Mouse (Mus musculus) G1E (cell line): ENCODE results near the gene Gm17655.

Experiments
- CTCF ChIP-seq: IDR thresholded peaks from 2 replicates; pipeline ENCODE4 v1.5.1; 2012; ENCODE audit warnings: low read depth, low read length, inconsistent platforms, mixed read lengths
- GATA1 ChIP-seq: IDR thresholded peaks from 2 replicates; pipeline ENCODE4 v1.6.1; 2012; ENCODE audit warnings: borderline replicate concordance, low read length, inconsistent platforms, mixed read lengths
- POLR2AphosphoS5 ChIP-seq: IDR thresholded peaks from 2 replicates; pipeline ENCODE4 v1.6.1; 2012; ENCODE audit warnings: low read depth, low read length, inconsistent platforms; ENCODE audit not compliant: insufficient replicate concordance
- TAL1 ChIP-seq: conservative IDR thresholded peaks from 2 replicates; pipeline ENCODE4 v1.6.1; 2012; ENCODE audit warnings: low read depth, low read length, inconsistent platforms, mixed read lengths

DNA sequence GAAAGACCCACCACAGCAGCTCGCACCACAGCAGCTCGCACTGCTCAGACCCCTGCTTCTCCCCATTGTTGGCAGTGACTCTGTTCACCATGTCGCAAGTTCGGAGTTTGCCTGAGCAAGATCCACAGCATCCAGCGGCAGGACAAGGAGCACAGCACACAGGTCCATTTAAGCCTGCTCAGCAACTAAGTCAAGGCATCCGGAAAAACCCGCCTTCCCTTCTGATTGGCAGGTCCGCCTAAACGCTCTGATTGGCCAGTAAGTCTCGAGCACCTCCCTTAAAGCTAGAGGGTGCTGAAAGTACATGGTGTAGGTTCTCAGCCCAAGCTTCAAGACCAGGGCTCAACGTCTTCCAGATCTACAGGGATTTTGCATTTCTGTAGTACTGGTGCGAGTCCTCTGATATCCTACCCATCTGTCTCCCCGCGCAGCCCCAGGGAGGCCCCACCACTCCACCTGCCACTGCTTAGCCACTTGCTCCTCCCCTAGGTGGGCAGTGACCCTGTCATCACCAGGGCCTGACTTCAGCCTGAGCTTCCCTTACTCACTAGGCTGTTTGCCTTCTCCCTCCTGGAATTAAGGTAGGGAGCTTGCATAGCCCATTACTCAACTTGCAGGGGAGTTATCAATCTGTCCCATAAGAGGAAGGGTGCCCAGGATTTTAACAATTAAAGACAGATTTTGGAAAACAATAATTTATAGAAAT lies 14.0 kb upstream of the Gm17655 start:
- TF ChIP-seq CTCF (no peak), POLR2AphosphoS5 (no peak), TAL1 (no peak), GATA1 (no peak)
